Mouse (Mus musculus): ENCODE results near the gene Celf2.

- no peak for TF ChIP-seq POLR2A (IDR thresholded peaks at IDR 0.05; ENCODE audit: borderline replicate concordance, low read depth, low read length)
- no peak for TF ChIP-seq CTCF (IDR thresholded peaks at IDR 0.05; ENCODE audit: low read depth, low read length)
Measured at GRCm38 (mm10) chr2:6762381-6762780, 747.0 kb downstream of the Celf2 start.

All from bone marrow macrophage, adult 2 months (primary cell).